ENCODE assay signal across 16 mouse cellular contexts in the genomic region with DNA sequence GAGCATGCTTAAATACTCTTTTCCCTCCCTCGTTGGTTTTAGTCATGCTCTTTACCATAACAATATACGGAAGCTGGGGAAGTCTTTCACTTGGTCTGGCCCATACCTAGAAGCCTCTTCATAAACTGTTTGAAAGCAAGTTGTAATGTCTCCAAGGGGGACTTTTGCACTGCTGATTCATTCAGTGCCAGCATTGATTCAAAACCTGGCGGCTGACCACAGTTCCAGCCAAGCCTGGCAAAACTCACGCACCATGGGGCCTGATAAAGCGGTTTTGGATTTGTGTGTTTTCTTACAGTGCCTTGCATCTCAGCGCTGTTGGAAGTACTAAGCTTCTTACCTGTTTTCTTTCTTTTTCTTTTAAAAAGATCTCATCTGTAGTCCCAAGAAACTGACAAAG.
A peak's percentile ranks its signal among the peaks of the same experiment; 100 is the strongest.
DNase-seq lines count a peak whose midpoint lies in the region; ATAC-seq lines count a peak whose summit lies in the region.
"Had no signal": no experiment of that assay in that cellular context is flagged by ENCODE, and none has a peak within 500 bp of the region (broad histone marks: within the 10 kb centered on the region; RNA-seq: fewer than 3 reads in every experiment).

No protein-coding gene starts in this region.

- no peaks in the 10 kb centered on the region for H3K4me1 ChIP-seq in lung, embryonic 16.5 days (replicated peaks; ENCODE audit: control insufficient read depth, insufficient read depth, low read length)
- H3K4me1 ChIP-seq: heart, embryonic 13.5 days had no signal

- no peak overlapping the region for H3K4me2 ChIP-seq in lung, embryonic 16.5 days (ENCODE audit: low read depth, low read length)
- H3K4me2 ChIP-seq: heart, embryonic 13.5 days; hindbrain, embryonic 14.5 days; midbrain, embryonic 13.5 days had no signal

- no peak overlapping the region for H3K9ac ChIP-seq in lung, embryonic 16.5 days (ENCODE audit: low read length)
- H3K9ac ChIP-seq: heart, embryonic 13.5 days; hindbrain, embryonic 14.5 days; liver, postnatal 0 days; midbrain, embryonic 13.5 days had no signal

- H3K4me3 ChIP-seq in lung, embryonic 16.5 days (ENCODE audit: low read length), result no peak overlapping the region
- H3K4me3 ChIP-seq: heart, embryonic 13.5 days; midbrain, embryonic 13.5 days; myocyte had no signal

- H3K36me3 ChIP-seq in lung, embryonic 16.5 days (ENCODE audit: control insufficient read depth, insufficient read depth, low read length), result no peaks in the 10 kb centered on the region
- H3K36me3 ChIP-seq: heart, embryonic 13.5 days; midbrain, embryonic 13.5 days had no signal

- no peaks in the 10 kb centered on the region for H3K27me3 ChIP-seq in lung, embryonic 16.5 days (ENCODE audit: control insufficient read depth, insufficient read depth, low read depth, low read length)
- H3K27me3 ChIP-seq: heart, embryonic 13.5 days; midbrain, embryonic 13.5 days had no signal

- ATAC-seq in lung, embryonic 16.5 days (ENCODE audit: low read depth), result 0 out of 2 replicates have a peak, but pooled peaks have one; percentile 34
- ATAC-seq: intestine, embryonic 16.5 days; liver, postnatal 0 days; midbrain, embryonic 13.5 days had no signal

- DNase-seq in cerebellum, adult 9-11 months, result peak; percentile 6
- DNase-seq in cerebellum, postnatal 4 days (ENCODE audit: low spot score in 2 of 2), result no peak
- no peak for DNase-seq in lung, adult 18-20 months
- peak; percentile 30 for DNase-seq in brain, adult 2 months (ENCODE audit: low read depth, low spot score)
- DNase-seq in induced T-regulatory cell, adult 2 months (ENCODE audit: low read depth), result peak; percentile 53
- DNase-seq in right cerebral cortex, postnatal 14 days, result no peak
- DNase-seq: embryo, embryonic 11 days; liver, postnatal 0 days; spleen, adult 18-20 months; thymus, postnatal 36 days had no signal

- H3K27ac ChIP-seq in lung, embryonic 16.5 days (ENCODE audit: low read length), result no peak overlapping the region
- H3K27ac ChIP-seq: heart, embryonic 13.5 days; hindbrain, embryonic 14.5 days; midbrain, embryonic 13.5 days had no signal

- WGBS in lung, embryonic 16.5 days, result 73% methylated on average over 6 of the region's 6 CpGs

- H3K9me3 ChIP-seq in lung, embryonic 16.5 days (ENCODE audit: control insufficient read depth, low read length), result no peaks in the 10 kb centered on the region; the same call in 1 of the 2 replicates
- H3K9me3 ChIP-seq: midbrain, embryonic 13.5 days had no signal

Comparison
In these comparisons a context has a peak if more than half of its experiments do, and no peak if none do; other contexts are left out.
1. DNase-seq: peak in cerebellum, adult 9-11 months (single experiment), brain, adult 2 months (single experiment) and induced T-regulatory cell, adult 2 months (single experiment); none in cerebellum, postnatal 4 days (0 of 2), lung, adult 18-20 months (0 of 2) and right cerebral cortex, postnatal 14 days (single experiment).